Mouse (Mus musculus) heart, adult 9 months (tissue): Measurements from ENCODE around the gene Lmnb2.

Source experiments
- DNase-seq, 2 experiments: peaks; one replicate each; pipeline ENCODE4 v3.0.0; 2022; ENCODE audit warnings: low spot score in 2 of 2

Gene Lmnb2

GRCm38 (mm10) chr10:80946684-80947437, 28.8 kb upstream of the Lmnb2 start:
- no peak for DNase-seq

GRCm38 (mm10) chr10:80944231-80944630, 26.2 kb upstream of the Lmnb2 start:
- DNase-seq, result no peak

GRCm38 (mm10) chr10:80943701-80944100, 25.7 kb upstream of the Lmnb2 start:
- no peak for DNase-seq

- DNase-seq, result no peak
Observed at GRCm38 (mm10) chr10:80942919-80943318, 24.9 kb upstream of the Lmnb2 start.

- peak; percentile 67 to 76 for DNase-seq
Observed at GRCm38 (mm10) chr10:80940988-80941347, 22.9 kb upstream of the Lmnb2 start.

GRCm38 (mm10) chr10:80940320-80940987, 22.4 kb upstream of the Lmnb2 start:
- DNase-seq, result peak; percentile 86 to 89

GRCm38 (mm10) chr10:80939671-80940070, 21.6 kb upstream of the Lmnb2 start:
- peak; percentile 76 to 84 for DNase-seq

- no peak for DNase-seq
Observed at GRCm38 (mm10) chr10:80938831-80939550, 20.9 kb upstream of the Lmnb2 start.

GRCm38 (mm10) chr10:80937646-80938045, 19.6 kb upstream of the Lmnb2 start:
- DNase-seq, result no peak

- DNase-seq, result no peak
Observed at GRCm38 (mm10) chr10:80936810-80937164, 18.7 kb upstream of the Lmnb2 start.

GRCm38 (mm10) chr10:80936135-80936809, 18.2 kb upstream of the Lmnb2 start:
- DNase-seq, result peak in 1 of 2 experiments; percentile 77

GRCm38 (mm10) chr10:80935698-80936097, 17.7 kb upstream of the Lmnb2 start:
- DNase-seq, result no peak

- DNase-seq, result peak; percentile 44 to 51
Observed at GRCm38 (mm10) chr10:80935241-80935640, 17.2 kb upstream of the Lmnb2 start.

- no peak for DNase-seq
Observed at GRCm38 (mm10) chr10:80934136-80934985, 16.3 kb upstream of the Lmnb2 start.

GRCm38 (mm10) chr10:80933421-80933979, 15.5 kb upstream of the Lmnb2 start:
- peak; percentile 54 to 58 for DNase-seq

GRCm38 (mm10) chr10:80932700-80933420, 14.8 kb upstream of the Lmnb2 start:
- peak in 1 of 2 experiments; percentile 42 for DNase-seq

GRCm38 (mm10) chr10:80932206-80932605, 14.2 kb upstream of the Lmnb2 start:
- DNase-seq, result no peak

- no peak for DNase-seq
Observed at GRCm38 (mm10) chr10:80931695-80932094, 13.7 kb upstream of the Lmnb2 start.

GRCm38 (mm10) chr10:80931153-80931671, 13.2 kb upstream of the Lmnb2 start:
- DNase-seq, result peak; percentile 70 to 72
